Mouse (Mus musculus): Measurements from ENCODE around the gene Fam98a.

The Fam98a gene

GRCm38 (mm10) chr17:75521236-75521842 lies 30.4 kb downstream of the Fam98a start:
- no peak for DNase-seq (ENCODE audit: low read depth)

- no peak for DNase-seq (ENCODE audit: low read depth)
These were observed 32.4 kb downstream of the Fam98a start for GRCm38 (mm10) chr17:75519239-75519900.

GRCm38 (mm10) chr17:75518181-75518901 lies 33.4 kb downstream of the Fam98a start:
- no peak for DNase-seq (ENCODE audit: low read depth)

- DNase-seq (ENCODE audit: low read depth) = no peak
These were observed 35.2 kb downstream of the Fam98a start for GRCm38 (mm10) chr17:75516591-75516990.

- no peak for DNase-seq (ENCODE audit: low read depth)
These were observed 42.5 kb downstream of the Fam98a start for GRCm38 (mm10) chr17:75509257-75509656.

- no peak for DNase-seq (ENCODE audit: low read depth)
These were observed 44.8 kb downstream of the Fam98a start for GRCm38 (mm10) chr17:75506708-75507641.

- no peak for DNase-seq (ENCODE audit: low read depth)
These were observed 45.6 kb downstream of the Fam98a start for GRCm38 (mm10) chr17:75506097-75506675.

- DNase-seq (ENCODE audit: low read depth) = no peak
These were observed 46.7 kb downstream of the Fam98a start for GRCm38 (mm10) chr17:75505053-75505452.

GRCm38 (mm10) chr17:75503031-75503430 lies 48.7 kb downstream of the Fam98a start:
- no peak for DNase-seq (ENCODE audit: low read depth)

GRCm38 (mm10) chr17:75498241-75498651 lies 53.5 kb downstream of the Fam98a start:
- no peak for DNase-seq (ENCODE audit: low read depth)

- no peak for DNase-seq (ENCODE audit: low read depth)
These were observed 56.5 kb downstream of the Fam98a start for GRCm38 (mm10) chr17:75495213-75495612.

Data from naive thymus-derived CD4-positive, alpha-beta T cell, adult 2 months (primary cell).